Mouse (Mus musculus) CH12.LX (cell line): ENCODE measurements around the gene Cdh18. TPM values are rescaled to one million over a fixed set of nuclear protein-coding genes. Genes with fewer than 3 reads are reported as not detected.

Source experiments
- DNase-seq: peaks from one replicate; pipeline ENCODE4 v3.0.0-alpha.2; 2013; ENCODE audit errors: extremely low read depth
- H3K27ac ChIP-seq: 2 replicates; pipeline ENCODE4 v1.5.1; 2012; ENCODE audit warnings: low read depth, mild to moderate bottlenecking, control low read depth, moderate library complexity; ENCODE audit not compliant: insufficient read depth
- H3K27me3 ChIP-seq: replicated peaks from 2 replicates; pipeline ENCODE3; 2012; ENCODE audit warnings: inconsistent platforms
- H3K36me3 ChIP-seq, 2 experiments: replicated peaks in 1 of 2; 2 replicates each; pipeline versions ENCODE3 to v1.6.1; 2012; ENCODE audit warnings: inconsistent platforms in 1 of 2, low read length in 1 of 2, mild to moderate bottlenecking in 1 of 2, mixed read lengths in 1 of 2, moderate library complexity in 1 of 2; ENCODE audit not compliant: control insufficient read depth in 1 of 2, insufficient read depth in 1 of 2
- H3K4me1 ChIP-seq, 2 experiments: 2 replicates each; pipeline ENCODE4 v1.6.1; 2012; ENCODE audit warnings: inconsistent platforms in 1 of 2, moderate library complexity in 1 of 2; ENCODE audit not compliant: insufficient read depth in 2 of 2, control insufficient read depth in 1 of 2
- H3K4me2 ChIP-seq: 2 replicates; pipeline ENCODE4 v1.6.1; 2012; ENCODE audit warnings: low read depth, mild to moderate bottlenecking, control low read depth; ENCODE audit not compliant: poor library complexity, insufficient read depth, severe bottlenecking
- H3K4me3 ChIP-seq, 3 experiments: fragments of 150-350 bp in 1 of 3; sonication (generic) in 1 of 3; replicated peaks in 1 of 3; 2 replicates each; pipeline versions ENCODE3 to v1.5.1; 2011 to 2012; ENCODE audit warnings: low read depth in 2 of 3, low read length in 2 of 3, mild to moderate bottlenecking in 2 of 3, moderate library complexity in 2 of 3, control low read depth in 1 of 3, improper control_type of control experiment in 1 of 3, inconsistent platforms in 1 of 3, mixed read lengths in 1 of 3; ENCODE audit not compliant: poor library complexity in 1 of 3
- H3K79me2 ChIP-seq: replicated peaks from 2 replicates; pipeline ENCODE4 v1.6.1; 2012; ENCODE audit warnings: mild to moderate bottlenecking, moderate library complexity; ENCODE audit not compliant: control insufficient read depth, poor library complexity, insufficient read depth, severe bottlenecking; ENCODE audit errors: extremely low read depth
- H3K9ac ChIP-seq: 2 replicates; pipeline ENCODE4 v1.6.1; 2012; ENCODE audit warnings: low read depth, mild to moderate bottlenecking, control low read depth, moderate library complexity; ENCODE audit not compliant: insufficient read depth
- H3K9me3 ChIP-seq: replicated peaks from 2 replicates; pipeline ENCODE3; 2012; ENCODE audit warnings: low read length, inconsistent platforms, mixed read lengths
- CHD1 ChIP-seq: IDR thresholded peaks from 2 replicates; pipeline ENCODE4 v1.6.1; 2012; ENCODE audit warnings: low read depth, low read length, improper control_type of control experiment, inconsistent platforms
- CTCF ChIP-seq, 2 experiments: IDR thresholded peaks in 1 of 2; conservative IDR thresholded peaks in 1 of 2; 2 replicates each; pipeline ENCODE4 v1.5.1; 2011 to 2012; ENCODE audit warnings: low read depth in 2 of 2, low read length in 2 of 2, improper control_type of control experiment in 1 of 2, inconsistent platforms in 1 of 2, mild to moderate bottlenecking in 1 of 2, moderate library complexity in 1 of 2
- E2F4 ChIP-seq: IDR thresholded peaks from 2 replicates; pipeline ENCODE4 v1.6.1; 2011; ENCODE audit warnings: low read depth, low read length, improper control_type of control experiment; ENCODE audit not compliant: insufficient replicate concordance
- ELF1 ChIP-seq: IDR thresholded peaks from 2 replicates; pipeline ENCODE4 v1.6.1; 2014; ENCODE audit warnings: low read depth, mild to moderate bottlenecking, inconsistent platforms, low read length, improper control_type of control experiment
- GABPA ChIP-seq: IDR thresholded peaks from 2 replicates; pipeline ENCODE4 v1.6.1; 2012; ENCODE audit warnings: low read depth, low read length, improper control_type of control experiment, inconsistent platforms; ENCODE audit not compliant: insufficient replicate concordance
- MEF2A ChIP-seq: IDR thresholded peaks from 2 replicates; pipeline ENCODE4 v1.6.1; 2014; ENCODE audit warnings: low read depth, mild to moderate bottlenecking, inconsistent platforms, low read length, improper control_type of control experiment, borderline replicate concordance
- POLR2AphosphoS2 ChIP-seq: IDR thresholded peaks from 2 replicates; pipeline ENCODE4 v1.6.1; 2011; ENCODE audit warnings: low read depth, low read length, improper control_type of control experiment
- RAD21 ChIP-seq: IDR thresholded peaks from 2 replicates; pipeline ENCODE4 v1.6.1; 2011; ENCODE audit warnings: low read depth, mild to moderate bottlenecking, low read length, improper control_type of control experiment, moderate library complexity
- SIN3A ChIP-seq: IDR thresholded peaks from 2 replicates; pipeline ENCODE4 v1.6.1; 2012; ENCODE audit warnings: low read length, improper control_type of control experiment, inconsistent platforms
- SMC3 ChIP-seq: IDR thresholded peaks from 2 replicates; pipeline ENCODE4 v1.6.1; 2011; ENCODE audit warnings: low read depth, low read length, improper control_type of control experiment
- TBP ChIP-seq: conservative IDR thresholded peaks from 2 replicates; pipeline ENCODE4 v1.6.1; 2011; ENCODE audit warnings: low read depth, low read length, improper control_type of control experiment
- TCF12 ChIP-seq: IDR thresholded peaks from 2 replicates; pipeline ENCODE4 v1.6.1; 2014; ENCODE audit warnings: low read depth, mild to moderate bottlenecking, inconsistent platforms, low read length, improper control_type of control experiment
- UBTF ChIP-seq: IDR thresholded peaks from 2 replicates; pipeline ENCODE4 v1.6.1; 2012; ENCODE audit warnings: low read depth, mild to moderate bottlenecking, inconsistent platforms, low read length, improper control_type of control experiment, moderate library complexity
- USF1 ChIP-seq: IDR thresholded peaks from 2 replicates; pipeline ENCODE4 v1.6.1; 2014; ENCODE audit warnings: low read depth, mild to moderate bottlenecking, inconsistent platforms, low read length, improper control_type of control experiment
- USF2 ChIP-seq: conservative IDR thresholded peaks from 2 replicates; pipeline ENCODE4 v1.6.1; 2011; ENCODE audit warnings: low read depth, low read length, improper control_type of control experiment
- ZNF384 ChIP-seq: IDR thresholded peaks from 2 replicates; pipeline ENCODE4 v1.6.1; 2012; ENCODE audit warnings: low read depth, low read length, improper control_type of control experiment, inconsistent platforms
- dilution Hi-C: fragments of 300-500 bp; cut with MboI; formaldehyde crosslinking; loops from 2 replicates; pipeline ENCODE4 v1.14.3; 2020; ENCODE audit warnings: low sequenced_read_pairs; ENCODE audit not compliant: extremely low pct_unique_long_range_greater_than_20kb, extremely low pct_ligation_motif_present
- in situ Hi-C: fragments of 300-500 bp; cut with MboI; formaldehyde crosslinking; loops from 3 replicates; pipeline ENCODE4 v1.14.3; 2019; ENCODE audit warnings: low sequenced_read_pairs, low pct_ligation_motif_present, low pct_unique_long_range_greater_than_20kb, mixed read lengths
- polyA plus RNA-seq: library from polyadenylated mRNA; unstranded; fragments of >175 nt; gene quantifications from 2 replicates; pipeline ENCODE4 v1.2.1, GENCODE M21; 2012; ENCODE audit warnings: low read depth; ENCODE audit not compliant: insufficient read length
- total RNA-seq, 2 experiments: library from RNA; depleted of rRNA; stranded (reverse); fragments of 300-350 nt in 1 of 2; fragments of >200 nt in 1 of 2; gene quantifications; 2 replicates each; pipeline ENCODE4 v1.2.3; 2012 to 2014

The Cdh18 gene
- total and polyA plus RNA-seq, 3 experiments: not detected

- Histone ChIP-seq H3K27ac (no peak overlapping the region), H3K4me1 (no peaks in the 10 kb centered on the region), H3K4me2 (no peak overlapping the region), H3K9ac (no peak overlapping the region), H3K36me3 (no peaks in the 10 kb centered on the region), H3K27me3 (no peaks in the 10 kb centered on the region), H3K4me3 (no peak overlapping the region), H3K79me2 (no peaks in the 10 kb centered on the region), H3K9me3 (peaks cover 53% of the 10 kb centered on the region)
- no peak for TF ChIP-seq E2F4
- TF ChIP-seq ZNF384: no peak
- TF ChIP-seq ELF1: no peak
- TF ChIP-seq SIN3A: no peak
- no peak for TF ChIP-seq CTCF (conservative IDR thresholded peaks at IDR 0.05 in 1 of 2, IDR thresholded peaks at IDR 0.05 in 1 of 2; ENCODE audit: low read depth in 2 of 2, low read length in 2 of 2)
- no peak for TF ChIP-seq GABPA
- no peak for TF ChIP-seq MEF2A
- TF ChIP-seq USF1: no peak
- TF ChIP-seq UBTF: no peak
- dilution Hi-C loops: no loop called here
- DNase-seq: no peak
- in situ Hi-C loops: no loop called here
These were observed 547.8 kb downstream of the Cdh18 start for GRCm38 (mm10) chr15:23096601-23097000.

GRCm38 (mm10) chr15:23104668-23105380, 556.0 kb downstream of the Cdh18 start:
- dilution Hi-C loops: no loop called here
- in situ Hi-C loops: no loop called here
- DNase-seq: no peak

More at GRCm38 (mm10) chr15:23104668-23105380, 556.0 kb downstream of the Cdh18 start:
- Histone ChIP-seq H3K79me2 (no peaks in the 10 kb centered on the region), H3K4me2 (no peak overlapping the region), H3K27me3 (no peaks in the 10 kb centered on the region), H3K9me3 (peaks cover 45% of the 10 kb centered on the region), H3K4me3 (no peak overlapping the region), H3K36me3 (no peaks in the 10 kb centered on the region), H3K27ac (no peak overlapping the region), H3K9ac (no peak overlapping the region), H3K4me1 (no peaks in the 10 kb centered on the region)
- TF ChIP-seq TBP (no peak), TCF12 (no peak), USF2 (no peak), CHD1 (no peak), SIN3A (no peak), RAD21 (no peak), ELF1 (no peak), POLR2AphosphoS2 (no peak), SMC3 (no peak)
